Mouse (Mus musculus) right cerebral cortex, postnatal 10 days (tissue): ENCODE results near the gene Skap1.
"Not testable (repeated sequence)": the region's sequence is repeated elsewhere in the genome, so short reads cannot be mapped to it uniquely, and the experiment has no call there.

Experiments used
- DNase-seq, 2 experiments: peaks; one replicate each; pipeline ENCODE4 v3.0.0; 2021; ENCODE audit warnings: low spot score in 2 of 2

Gene Skap1

DNA sequence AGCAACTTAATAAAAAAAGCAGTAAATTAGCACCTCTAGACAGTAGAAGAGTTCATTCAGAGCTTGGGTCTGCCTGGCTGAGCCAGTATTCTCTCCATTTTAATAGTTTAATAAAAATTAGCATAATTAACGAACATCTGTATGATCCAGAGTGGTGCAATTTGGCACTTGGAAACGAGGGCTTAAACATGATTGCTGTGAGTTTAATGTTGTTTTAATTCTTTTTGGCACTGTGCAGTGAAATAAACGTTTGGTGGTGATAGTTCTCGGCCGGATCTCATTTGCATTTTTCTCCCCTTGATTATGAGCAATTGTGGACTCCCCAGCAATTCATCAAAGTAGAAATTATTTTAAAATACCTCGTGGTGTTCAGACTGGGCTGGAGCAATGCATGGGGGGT is 282.3 kb downstream of the Skap1 start:
- DNase-seq = no peak

DNA sequence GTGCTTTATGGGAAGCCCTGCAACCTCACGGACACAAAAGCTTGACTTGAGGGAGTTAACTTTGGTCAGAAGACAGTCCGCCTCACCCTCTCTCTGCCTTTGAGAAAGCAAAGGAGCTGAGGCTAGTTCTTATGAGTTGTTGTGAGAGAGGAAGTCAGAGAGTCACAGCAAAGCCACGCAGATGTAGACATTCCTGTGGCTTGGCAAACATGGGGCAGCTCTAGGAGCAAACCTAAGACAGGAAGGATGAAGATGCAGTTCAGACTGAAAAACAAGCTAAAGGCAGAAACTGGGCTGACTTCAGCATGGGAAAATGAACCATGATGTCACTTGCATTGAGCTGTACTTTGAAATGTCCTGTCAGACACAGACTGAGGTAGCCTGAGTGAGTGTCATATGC is 283.2 kb downstream of the Skap1 start:
- no peak for DNase-seq

DNA sequence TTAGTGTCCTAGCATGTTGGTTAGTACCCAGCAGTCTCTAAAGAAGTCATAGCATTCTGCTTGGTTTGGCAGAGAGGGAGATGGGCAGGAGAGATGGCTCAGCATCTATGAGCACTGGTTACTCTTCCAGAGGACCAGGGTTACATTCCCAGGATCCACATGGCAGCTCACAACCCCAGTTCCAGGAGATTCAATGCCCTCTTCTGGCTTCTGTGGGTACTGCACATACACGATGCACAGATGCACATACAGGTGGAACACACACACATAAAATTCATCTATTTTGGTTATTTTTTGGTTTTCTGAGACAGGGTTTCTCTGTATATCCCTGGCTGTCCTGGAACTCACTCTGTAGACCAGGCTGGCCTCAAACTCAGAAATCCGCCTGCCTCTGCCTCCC is 290.9 kb downstream of the Skap1 start:
- DNase-seq = no peak

DNA sequence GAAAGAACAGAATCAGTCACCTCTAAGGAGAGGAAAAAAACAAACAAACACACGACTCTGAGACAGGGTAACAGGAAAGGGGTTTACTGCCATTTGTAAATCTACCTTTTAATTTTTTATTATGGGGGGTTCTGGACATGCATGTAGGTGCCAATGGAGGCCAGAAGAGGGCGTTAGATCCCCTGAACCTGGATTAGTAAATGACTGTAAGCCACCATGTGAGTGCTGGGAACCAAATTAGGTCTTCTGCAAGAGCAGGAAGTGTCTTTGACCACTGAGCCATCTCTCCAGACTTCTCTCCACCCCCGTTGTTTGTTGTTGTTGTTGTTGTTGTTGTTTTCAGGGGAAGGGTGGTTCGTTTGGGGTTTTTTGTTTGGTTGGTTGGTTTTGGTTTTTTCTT is 293.0 kb downstream of the Skap1 start:
- DNase-seq = no peak

DNA sequence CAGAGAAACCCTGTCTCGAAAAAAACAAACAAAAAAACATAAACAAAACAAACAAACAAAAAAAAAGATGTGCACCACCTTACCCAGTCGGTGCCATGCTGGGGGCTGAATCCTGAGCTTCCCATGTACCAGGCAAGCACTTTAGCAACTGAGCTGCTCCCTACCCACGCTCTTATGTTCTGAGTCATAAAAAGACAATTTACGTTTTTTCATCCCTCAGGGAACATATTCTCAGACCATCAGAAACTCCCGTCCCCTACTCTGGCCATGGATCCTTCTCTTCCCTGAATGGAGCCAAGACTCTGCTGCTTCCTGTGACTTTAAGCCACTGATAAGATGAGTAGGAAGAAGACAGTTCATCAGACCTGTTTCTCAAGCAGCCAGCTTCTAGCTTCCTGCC is 294.0 kb downstream of the Skap1 start:
- DNase-seq = no peak

DNA sequence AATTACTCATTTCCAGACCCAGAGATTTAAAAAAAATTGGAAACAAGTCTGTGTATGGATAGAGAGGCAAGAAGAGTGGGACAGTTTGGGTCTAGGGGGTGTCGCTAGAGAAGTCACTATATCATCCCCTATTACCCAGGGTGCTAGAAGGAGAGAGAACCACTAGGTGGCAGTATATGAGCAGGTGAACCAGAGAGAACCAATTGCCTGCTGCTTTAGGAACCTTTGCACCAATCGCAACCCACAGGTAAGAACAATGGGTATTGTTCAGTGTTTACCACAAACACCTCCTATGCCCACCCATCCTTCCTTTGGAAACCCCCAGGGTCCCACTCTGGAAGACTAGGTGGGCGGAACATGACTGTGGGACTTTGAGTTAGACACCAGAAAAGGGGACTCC is 295.6 kb downstream of the Skap1 start:
- DNase-seq = no peak

DNA sequence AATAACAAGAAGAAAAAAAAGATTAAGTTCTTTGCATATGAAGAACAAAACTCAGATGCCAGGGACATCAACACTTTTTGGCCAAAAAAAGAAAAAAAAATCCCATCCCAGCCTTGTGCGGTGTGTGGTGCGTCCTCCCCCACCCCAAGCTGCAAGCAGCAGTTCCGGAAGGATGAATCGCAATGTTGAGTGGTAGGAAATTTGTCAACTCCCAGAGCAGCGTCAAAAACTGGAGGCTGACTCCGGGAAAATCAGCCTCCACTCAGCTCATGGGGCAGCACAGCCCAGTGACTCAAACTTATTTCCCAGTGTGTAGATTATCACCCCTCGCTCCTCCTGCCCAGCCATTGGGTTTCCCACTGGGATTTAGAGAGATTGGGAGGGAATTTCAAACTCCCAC is 297.6 kb downstream of the Skap1 start:
- no peak for DNase-seq

DNA sequence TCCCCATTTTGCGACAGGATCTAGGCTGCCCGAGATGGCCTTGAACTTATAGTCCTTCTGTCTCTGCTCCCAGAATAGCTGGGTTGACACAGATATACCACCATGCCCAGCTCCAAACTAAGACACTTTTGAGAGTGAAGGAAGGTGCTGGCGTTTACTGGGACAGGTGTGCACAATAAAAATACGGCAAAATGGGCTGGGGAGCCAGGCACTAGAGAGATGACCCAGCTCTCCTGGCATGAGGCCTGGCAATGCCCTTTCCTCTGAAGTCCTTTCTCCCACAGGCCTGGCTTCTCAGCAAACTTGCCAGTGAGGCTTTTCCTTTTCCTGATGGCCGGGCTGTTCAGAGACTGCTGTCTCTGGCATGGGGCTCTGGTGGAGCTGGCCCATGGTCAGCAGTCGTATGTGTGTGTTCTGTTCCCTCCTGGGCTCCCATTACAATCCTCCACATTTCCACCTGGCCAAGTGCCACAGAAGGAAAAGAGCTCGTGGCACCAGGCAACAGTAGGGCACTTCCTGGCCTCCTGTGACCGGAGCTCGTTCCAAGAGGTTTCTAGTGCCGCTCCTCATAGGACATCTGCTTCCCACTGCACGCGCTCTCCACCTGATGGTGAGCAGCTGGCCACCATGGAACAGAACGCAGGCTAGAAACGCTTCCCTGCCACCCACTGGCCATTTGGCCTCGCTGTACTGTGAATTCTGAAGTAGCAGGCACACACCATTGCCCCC is 298.5 kb downstream of the Skap1 start:
- peak; percentile 61 to 65 for DNase-seq

DNA sequence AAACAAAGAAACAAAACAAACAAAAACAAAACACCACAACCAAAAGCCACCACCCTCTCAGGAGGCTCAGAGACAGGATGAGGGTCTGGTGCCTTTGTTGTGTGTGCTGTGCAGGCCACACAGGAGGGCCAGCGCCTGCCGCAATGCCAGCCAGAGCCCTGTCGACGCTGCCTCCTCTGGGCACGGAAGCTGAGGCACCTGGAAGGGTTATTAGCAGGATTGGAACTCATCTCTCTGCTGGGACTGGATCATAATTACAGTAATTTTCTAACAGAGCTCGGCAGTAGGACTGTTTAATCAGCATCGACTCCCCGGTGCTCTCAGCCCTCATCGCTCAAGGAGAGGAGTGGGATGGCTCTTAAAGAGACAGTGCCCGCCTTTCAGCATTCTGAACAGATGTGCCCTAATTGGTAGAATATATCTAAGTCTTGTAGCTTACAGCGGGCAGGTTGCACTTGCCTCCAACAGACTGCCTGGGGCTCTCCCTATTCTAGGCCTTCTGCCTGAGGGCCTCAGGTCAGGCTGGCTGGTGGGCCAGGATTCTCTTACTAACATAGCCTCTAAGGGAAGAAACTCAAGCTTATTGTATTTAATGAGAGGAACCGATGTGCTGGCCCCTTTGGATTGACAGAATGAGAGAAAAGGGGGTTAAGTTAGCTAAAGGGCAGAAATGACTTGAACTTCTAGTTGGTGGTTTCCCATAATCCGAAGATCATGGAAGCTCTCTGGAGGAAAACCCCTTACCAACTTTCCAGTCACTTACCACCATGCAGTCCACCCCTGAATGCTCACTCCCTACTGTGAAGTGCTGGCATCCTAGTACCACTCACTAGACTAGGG is 300.3 kb downstream of the Skap1 start:
- DNase-seq = no peak

DNA sequence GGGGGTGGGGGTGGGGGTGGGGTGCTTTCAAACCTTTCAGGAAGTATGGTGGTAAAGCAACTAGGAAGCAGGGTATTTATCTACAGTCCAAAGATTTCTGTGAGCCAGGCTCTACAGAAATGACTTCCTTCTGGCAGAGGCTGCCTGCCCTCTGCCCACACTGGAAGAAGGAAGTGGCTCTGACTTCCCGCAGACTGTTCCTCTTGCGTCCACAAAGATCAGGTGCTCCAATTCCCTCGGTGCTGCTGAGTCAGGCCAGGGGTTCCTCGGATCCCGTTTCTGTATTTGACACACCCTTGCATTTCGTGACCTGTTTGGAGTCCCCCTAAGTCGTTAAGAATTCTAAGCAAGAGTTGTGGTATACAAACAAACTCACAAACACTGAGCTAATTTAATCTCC is 301.3 kb downstream of the Skap1 start:
- DNase-seq = no peak

DNA sequence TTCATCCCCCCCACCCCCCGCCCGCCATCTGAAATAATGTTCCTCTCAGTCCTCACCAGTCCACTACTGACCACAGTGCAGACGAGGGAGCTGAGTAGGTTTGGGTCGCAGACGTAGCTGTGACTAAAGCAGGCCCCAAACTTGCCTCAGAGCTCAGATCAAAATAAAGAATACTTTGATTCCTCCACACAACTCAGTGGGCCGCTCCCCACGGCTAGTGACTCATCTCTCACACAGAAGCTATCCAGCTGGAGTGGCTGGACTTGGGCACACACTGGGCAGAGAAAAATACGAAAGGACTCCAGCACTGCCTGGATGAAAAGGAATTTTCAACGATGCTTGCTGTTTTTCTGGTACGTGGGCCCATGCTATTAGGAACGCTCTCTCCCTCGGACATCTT is 302.2 kb downstream of the Skap1 start:
- DNase-seq = no peak

DNA sequence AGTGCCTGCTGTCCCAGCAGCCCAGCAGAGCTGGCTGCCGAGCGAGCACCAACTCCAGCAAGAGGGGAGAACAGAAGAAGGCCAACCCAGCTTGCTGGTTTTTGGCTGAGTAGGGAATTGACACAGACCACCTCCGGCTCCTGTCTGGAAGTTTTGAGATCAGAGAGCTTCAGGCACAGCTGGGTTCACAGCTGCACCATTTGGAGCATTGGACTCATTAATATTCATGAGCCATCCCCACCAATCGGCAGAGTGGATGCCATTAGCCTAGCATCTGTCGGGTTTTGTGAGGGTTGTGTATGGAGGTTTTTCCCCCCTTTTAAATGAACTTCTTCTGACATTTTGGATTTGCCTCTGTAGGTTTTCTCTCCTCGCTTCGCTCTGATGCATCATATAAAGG is 302.7 kb downstream of the Skap1 start:
- DNase-seq = no peak

DNA sequence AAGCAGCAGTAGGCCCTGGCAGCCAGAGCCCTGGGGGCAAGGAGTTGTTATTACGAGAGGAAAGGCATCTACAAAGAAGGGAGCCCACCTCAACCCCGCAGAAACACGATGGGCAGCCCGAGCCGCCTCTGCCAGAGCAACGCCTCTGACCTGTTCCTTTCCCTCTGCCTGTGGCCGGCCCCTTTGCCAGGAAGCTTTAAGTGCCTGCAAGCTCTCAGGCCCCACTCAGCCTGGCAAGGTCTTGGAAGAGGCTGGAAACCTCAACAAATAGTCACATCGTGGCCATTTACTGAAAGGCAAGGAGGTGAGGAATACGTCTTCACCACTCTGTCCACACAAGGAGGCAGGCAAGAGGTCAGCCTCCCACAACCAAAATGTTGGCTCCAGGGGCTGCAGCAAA is 303.8 kb downstream of the Skap1 start:
- no peak for DNase-seq

DNA sequence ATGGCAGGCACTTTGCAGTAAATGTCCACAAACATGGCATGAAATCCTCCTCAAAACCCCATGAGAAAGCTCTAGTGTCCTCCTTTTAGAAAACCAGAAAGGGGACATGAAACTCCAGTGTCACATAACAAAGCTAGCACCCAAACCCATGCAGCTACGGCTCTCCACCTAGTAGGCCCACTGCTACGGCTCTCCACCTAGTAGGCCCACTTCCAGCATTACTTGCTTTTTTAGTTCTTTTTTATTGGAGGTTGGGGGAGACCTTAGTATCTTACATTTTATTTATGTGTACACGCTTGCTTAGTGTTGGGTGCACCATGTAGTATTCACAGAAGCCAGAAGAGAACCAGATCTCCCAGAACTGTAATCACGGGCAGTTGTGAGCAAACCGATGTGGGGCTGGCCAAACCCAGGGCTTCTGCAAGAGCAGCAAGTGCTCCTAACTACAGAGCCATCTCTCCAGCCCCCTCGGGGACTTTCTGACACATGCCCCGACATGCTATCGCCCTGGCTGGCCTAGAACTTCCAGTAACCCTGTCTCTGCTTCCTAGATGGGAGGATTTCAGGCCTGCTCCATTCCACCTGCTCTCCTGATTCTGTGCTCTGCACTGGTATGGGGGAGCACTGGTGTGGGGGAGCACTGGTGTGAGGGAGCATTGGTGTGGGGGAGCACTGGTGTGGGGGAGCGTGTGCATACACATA is 307.0 kb downstream of the Skap1 start:
- DNase-seq = no peak

DNA sequence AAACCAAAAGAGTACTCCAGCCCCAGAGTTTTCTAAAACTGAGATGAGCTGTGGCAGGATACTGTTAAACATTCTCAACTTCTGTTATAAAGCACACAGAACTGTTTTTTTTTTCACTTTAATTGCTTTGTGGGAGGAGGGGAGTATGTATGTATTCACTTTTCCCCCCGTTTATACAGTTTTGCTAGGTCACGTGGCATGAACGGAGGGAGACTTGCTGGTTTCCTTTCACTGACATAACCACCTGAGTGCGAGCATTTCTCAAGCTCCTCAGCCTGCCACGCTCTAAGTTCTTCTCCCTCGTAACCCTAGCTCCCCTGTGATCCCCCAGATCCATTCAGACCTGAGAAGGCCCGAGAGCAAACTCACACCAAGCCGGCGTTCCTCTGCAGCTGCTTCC is 308.0 kb downstream of the Skap1 start:
- no peak for DNase-seq

DNA sequence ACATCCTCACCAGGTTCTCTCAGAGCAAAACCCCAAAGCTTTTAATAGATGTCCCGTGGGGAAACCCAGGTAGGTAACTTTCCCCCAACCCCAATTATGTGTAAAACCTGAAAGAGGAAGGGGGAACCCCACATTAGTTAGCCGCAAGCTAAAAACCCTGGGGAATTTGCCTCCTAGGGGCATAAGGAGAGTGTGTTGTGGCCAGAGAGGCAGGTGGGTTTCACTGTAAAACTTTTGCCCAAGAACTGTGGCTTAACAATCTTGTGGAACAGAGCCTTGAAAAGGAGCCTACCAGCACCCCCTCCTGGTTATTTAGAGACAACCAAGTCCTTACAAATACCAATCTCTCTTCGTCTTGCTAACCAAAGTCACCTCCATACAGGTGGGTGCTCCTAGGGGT is 310.1 kb downstream of the Skap1 start:
- DNase-seq = no peak

DNA sequence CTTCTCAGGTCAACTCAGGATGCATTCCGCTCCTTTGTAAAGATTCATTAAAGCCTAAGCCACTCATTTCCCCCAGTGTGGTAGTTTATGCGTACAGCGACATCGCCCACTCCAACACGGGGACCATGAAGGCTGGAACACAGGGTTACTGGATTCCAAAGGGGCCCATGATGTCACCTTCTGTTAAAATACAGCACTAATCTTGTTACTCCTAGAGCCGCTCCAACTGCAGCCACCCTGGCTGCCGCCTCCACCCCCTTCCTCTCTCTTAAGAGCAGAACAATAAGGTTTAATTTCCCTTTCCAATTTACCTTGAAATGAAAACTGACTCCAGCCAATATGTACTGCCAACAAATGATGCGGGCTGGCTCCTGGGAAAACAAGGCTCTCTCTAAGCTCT is 310.7 kb downstream of the Skap1 start:
- no peak for DNase-seq

DNA sequence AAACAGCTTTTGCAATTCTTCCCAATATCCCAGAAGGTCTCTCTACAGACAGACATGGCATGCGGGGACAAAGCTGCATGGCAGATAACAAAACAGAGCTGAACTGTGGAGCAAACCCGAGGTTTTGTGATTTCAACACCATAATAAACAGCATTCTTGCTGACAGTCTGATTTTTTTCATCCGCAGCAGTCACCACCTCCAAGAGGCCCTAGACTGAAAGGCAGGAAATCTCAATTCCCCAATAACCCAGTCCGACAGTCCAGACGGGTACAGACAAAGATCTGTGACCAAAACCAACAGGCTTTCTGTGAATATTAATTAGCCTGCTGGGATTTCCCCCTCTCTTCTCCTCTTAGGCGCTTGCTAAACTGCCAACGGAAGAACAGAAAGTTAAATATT is 311.3 kb downstream of the Skap1 start:
- DNase-seq = no peak

DNA sequence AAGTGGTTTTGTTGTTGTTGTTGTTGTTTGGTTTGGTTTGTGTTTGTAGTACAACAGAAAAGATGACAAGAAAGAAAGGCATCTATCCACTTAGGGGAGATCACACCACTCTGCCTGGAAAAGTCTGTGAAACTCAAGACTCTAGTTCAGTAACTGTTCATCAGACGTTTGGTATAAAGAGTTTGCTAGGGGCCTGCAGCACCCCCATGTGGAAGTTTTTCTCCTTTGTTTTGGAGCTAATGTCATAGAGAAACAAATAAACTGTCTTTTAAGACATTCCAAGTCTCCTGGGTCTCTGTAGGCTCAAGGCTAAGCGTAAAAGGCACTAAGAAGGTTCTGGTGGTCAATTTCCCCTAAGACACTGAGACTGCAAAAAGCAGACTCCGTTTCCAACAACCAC is 311.7 kb downstream of the Skap1 start:
- no peak for DNase-seq

DNA sequence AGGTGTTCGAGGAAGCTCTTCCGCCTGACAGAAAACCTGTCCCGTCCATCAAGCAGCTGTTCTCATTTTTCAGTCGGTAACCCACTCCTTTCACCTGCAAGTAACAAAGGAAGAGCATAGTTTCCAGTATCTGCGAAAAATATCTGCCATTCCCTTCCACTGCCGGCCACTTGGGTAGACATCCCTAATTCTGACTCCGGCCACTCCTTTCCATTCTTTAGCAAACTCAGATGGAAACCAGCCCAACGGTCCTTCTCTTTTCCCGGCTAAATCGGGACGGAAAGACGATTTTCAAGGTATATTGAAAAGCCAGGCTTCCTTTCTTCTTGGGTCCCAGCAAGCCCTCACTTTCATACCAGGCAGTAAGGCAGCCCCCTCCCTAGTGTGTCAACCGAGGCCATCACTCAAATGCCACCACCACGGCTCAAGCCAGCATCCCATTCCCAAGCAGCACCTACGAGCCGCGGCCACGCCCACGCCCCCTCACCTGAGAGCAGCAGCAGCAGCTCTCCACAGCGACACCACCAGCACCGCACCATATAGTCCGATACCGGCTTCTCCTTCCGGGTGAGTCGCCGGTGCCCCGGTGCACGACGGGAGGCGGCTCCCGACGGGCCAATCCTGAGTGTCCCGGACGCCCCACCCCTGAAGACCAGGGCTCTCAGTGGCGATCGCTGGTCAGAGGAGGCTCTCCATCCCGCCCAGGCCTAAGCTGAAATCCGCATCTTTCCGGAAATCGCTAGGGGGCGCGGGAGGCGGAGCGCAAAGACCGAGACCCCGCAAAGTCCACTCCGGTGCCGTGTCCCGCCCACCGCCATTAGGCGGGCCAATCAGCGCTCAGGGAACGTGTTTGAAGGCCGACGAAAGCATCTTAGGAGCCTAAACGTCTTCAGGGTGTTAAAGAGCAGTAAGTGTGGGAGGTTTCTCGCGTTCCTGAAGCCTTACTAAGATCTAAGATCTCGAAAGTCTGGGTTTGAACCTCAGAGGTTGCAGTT is 312.9 kb downstream of the Skap1 start, which contains the start of gene Snx11:
Gene Snx11, minus strand, starts transcription at position 592 of the 995 bp plus-strand sequence.
- DNase-seq = peak; percentile 99 to 100

DNA sequence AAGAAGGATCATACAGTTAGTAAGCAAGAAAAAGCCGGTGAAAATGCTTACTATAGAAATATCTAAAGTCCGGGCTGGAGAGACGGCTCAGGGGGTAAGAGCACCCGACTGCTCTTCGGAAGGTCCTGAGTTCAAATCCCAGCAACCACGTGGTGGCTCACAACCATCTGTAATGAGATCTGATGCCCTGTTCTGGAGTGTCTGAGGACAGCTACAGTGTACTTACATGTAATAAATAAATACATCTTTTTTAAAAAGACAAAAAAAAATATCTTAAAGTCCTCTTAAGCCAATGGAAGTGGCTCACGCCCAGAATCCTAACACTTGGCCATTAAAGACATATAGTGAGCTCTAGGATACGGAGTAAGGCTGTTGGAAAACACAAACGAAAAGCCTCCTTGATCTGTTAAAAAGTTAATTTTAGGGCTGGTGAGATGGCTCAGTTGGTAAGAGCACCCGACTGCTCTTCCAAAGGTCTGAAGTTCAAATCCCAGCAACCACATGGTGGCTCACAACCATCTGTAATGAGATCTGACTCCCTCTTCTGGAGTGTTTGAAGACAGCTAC is 313.8 kb downstream of the Skap1 start:
- not testable (repeated sequence) for DNase-seq
